Mouse (Mus musculus) ES-E14 (cell line): ENCODE results near the gene Gpn2. TPM values are rescaled to one million over a fixed set of nuclear protein-coding genes. Genes with fewer than 3 reads are reported as not detected.

Source experiments
- DNase-seq: peaks from one replicate; pipeline ENCODE4 v3.0.0-alpha.2; 2013; ENCODE audit warnings: low read depth, low spot score
- H3K27ac ChIP-seq: 2 replicates; pipeline ENCODE4 v1.5.1; 2012; ENCODE audit warnings: low read depth, mild to moderate bottlenecking, low read length, moderate library complexity, mixed read lengths; ENCODE audit not compliant: poor library complexity, insufficient read depth, severe bottlenecking
- H3K36me3 ChIP-seq: 2 replicates; pipeline ENCODE4 v1.6.1; 2012; ENCODE audit warnings: mild to moderate bottlenecking, low read length, moderate library complexity, mixed read lengths; ENCODE audit not compliant: control insufficient read depth, poor library complexity, insufficient read depth, severe bottlenecking
- H3K4me1 ChIP-seq, 2 experiments: fragments of 150-350 bp in 1 of 2; sonication (generic) in 1 of 2; 2 replicates each; pipeline ENCODE4 v1.6.1; 2012; ENCODE audit warnings: low read length in 2 of 2, mild to moderate bottlenecking in 1 of 2, mixed read lengths in 1 of 2; ENCODE audit not compliant: control insufficient read depth in 2 of 2, insufficient read depth in 2 of 2, poor library complexity in 1 of 2
- H3K4me3 ChIP-seq, 2 experiments: fragments of 150-350 bp in 1 of 2; sonication (generic) in 1 of 2; 2 replicates each; pipeline ENCODE4 v1.5.1; 2012; ENCODE audit warnings: low read length in 2 of 2, low read depth in 1 of 2, mild to moderate bottlenecking in 1 of 2, mixed read lengths in 1 of 2; ENCODE audit not compliant: insufficient read depth in 1 of 2, poor library complexity in 1 of 2, severe bottlenecking in 1 of 2
- H3K9ac ChIP-seq: 2 replicates; pipeline ENCODE4 v1.6.1; 2012; ENCODE audit warnings: low read depth, mild to moderate bottlenecking, low read length, mixed read lengths; ENCODE audit not compliant: poor library complexity, insufficient read depth, severe bottlenecking
- H3K9me3 ChIP-seq: fragments of 150-350 bp; sonication (generic); 2 replicates; pipeline ENCODE4 v1.6.1; 2012; ENCODE audit warnings: low read depth, mild to moderate bottlenecking, low read length; ENCODE audit not compliant: control insufficient read depth, insufficient read depth
- CHD2 ChIP-seq: IDR thresholded peaks from 2 replicates; pipeline ENCODE4 v1.6.1; 2014; ENCODE audit warnings: mild to moderate bottlenecking, low read depth, low read length, inconsistent platforms
- HCFC1 ChIP-seq: IDR thresholded peaks from 2 replicates; pipeline ENCODE4 v1.6.1; 2012; ENCODE audit warnings: low read length, inconsistent platforms, borderline replicate concordance; ENCODE audit not compliant: insufficient read depth
- MAFK ChIP-seq: IDR thresholded peaks from 2 replicates; pipeline ENCODE4 v1.6.1; 2014; ENCODE audit warnings: mild to moderate bottlenecking, low read depth, low read length, inconsistent platforms; ENCODE audit not compliant: insufficient read depth
- ZC3H11A ChIP-seq: IDR thresholded peaks from 2 replicates; pipeline ENCODE4 v1.6.1; 2012; ENCODE audit warnings: low read depth, mild to moderate bottlenecking, inconsistent platforms, low read length, borderline replicate concordance
- ZNF384 ChIP-seq: IDR thresholded peaks from 2 replicates; pipeline ENCODE4 v1.6.1; 2012; ENCODE audit warnings: low read depth, low read length, inconsistent platforms
- in situ Hi-C, 2 experiments: fragments of 600-800 bp; cut with MboI; formaldehyde crosslinking; loops; one replicate each; pipeline ENCODE4 v1.15.1; 2025; ENCODE audit warnings: low sequenced_read_pairs in 2 of 2, inconsistent platforms in 1 of 2; ENCODE audit not compliant: unreplicated experiment in 2 of 2
- total RNA-seq: library from RNA; depleted of rRNA; stranded (reverse); fragments of 300-350 nt; gene quantifications from 2 replicates; pipeline ENCODE4 v1.2.3, GENCODE M21; 2012; rRNA removed

Gene Gpn2
- total RNA-seq, 1 experiment, result 39.5 TPM

GRCm38 (mm10) chr4:133633332-133634042 is 49.3 kb downstream of the Gpn2 start:
- TF ChIP-seq ZNF384 (0 out of 2 replicates have a peak, but pooled peaks have one; percentile 16), ZC3H11A (no peak)
- Histone ChIP-seq H3K4me1 (peaks cover 0 to 16% of the 10 kb centered on the region in 2 experiments; a peak in 2 of 4 replicates), H3K9me3 (no peaks in the 10 kb centered on the region), H3K4me3 (peak overlapping the region; percentile 89 to 99), H3K36me3 (no peaks in the 10 kb centered on the region), H3K9ac (peak overlapping the region; percentile 91), H3K27ac (peak overlapping the region; percentile 87; the same call in 1 of the 2 replicates)
- DNase-seq, result peak; percentile 68
- in situ Hi-C loops, result no loop called here

DNA sequence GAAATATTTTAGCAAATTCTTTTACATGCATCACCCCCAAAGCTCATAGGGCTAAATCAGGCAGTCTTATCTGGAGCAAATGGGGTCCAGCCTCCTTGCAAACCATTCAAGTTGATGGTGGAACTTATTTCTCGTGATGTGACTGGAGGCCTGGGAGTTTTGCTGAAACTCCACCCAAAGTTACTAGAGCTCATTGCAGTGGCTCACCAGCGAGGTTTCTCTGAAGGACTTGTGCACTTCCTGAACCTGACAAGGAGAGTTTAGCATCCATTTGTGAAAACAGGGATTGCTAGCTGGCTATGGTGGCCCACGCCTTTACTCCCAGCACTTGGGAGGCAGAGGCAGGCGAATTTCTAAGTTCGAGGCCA is 49.9 kb downstream of the Gpn2 start:
- TF ChIP-seq ZC3H11A (no peak), ZNF384 (no peak), CHD2 (no peak), MAFK (no peak), HCFC1 (no peak)
- Histone ChIP-seq H3K9ac (no peak overlapping the region), H3K36me3 (no peaks in the 10 kb centered on the region), H3K4me1 (peaks cover 0 to 16% of the 10 kb centered on the region in 2 experiments; a peak in 2 of 4 replicates), H3K4me3 (peak overlapping the region in 1 of 2 experiments; percentile 54; a peak in 1 of 4 replicates), H3K27ac (peak overlapping the region; percentile 66; the same call in 1 of the 2 replicates), H3K9me3 (no peaks in the 10 kb centered on the region)
- in situ Hi-C loops, result no loop called here
- DNase-seq, result no peak

Other genes with a start within 250 kb of the Gpn2 start
- 65.6 and 91.8 TPM in 2 replicates for gene Wdtc1, start 230.9 kb upstream of the Gpn2 start, total RNA-seq
- 24.7 and 24.9 TPM in 2 replicates for gene Slc9a1, start 214.7 kb upstream of the Gpn2 start, total RNA-seq
- 7.5 and 8.5 TPM in 2 replicates for gene Tent5b, start 104.2 kb upstream of the Gpn2 start, total RNA-seq
- gene Trnp1, start 85.8 kb upstream of the Gpn2 start, total RNA-seq, result 0.90 and 0.94 TPM in 2 replicates
- gene Kdf1, start 65.4 kb upstream of the Gpn2 start, total RNA-seq, result 3.4 and 4.1 TPM in 2 replicates
- gene Nudc, start 38.4 kb upstream of the Gpn2 start, total RNA-seq, result 340 and 358 TPM in 2 replicates
- gene Nr0b2, start 31.0 kb upstream of the Gpn2 start, total RNA-seq, result 0.31 and 0.32 TPM in 2 replicates
- 14.4 and 19.9 TPM in 2 replicates for gene Gpatch3, start 9.6 kb upstream of the Gpn2 start, total RNA-seq
- 35.8 and 46.6 TPM in 2 replicates for gene Sfn, start 17.8 kb downstream of the Gpn2 start, total RNA-seq
- gene Zdhhc18, start 65.8 kb downstream of the Gpn2 start, total RNA-seq, result 39.0 and 55.8 TPM in 2 replicates
- 11.6 and 14.5 TPM in 2 replicates for gene Pigv, start 88.3 kb downstream of the Gpn2 start, total RNA-seq
- gene Arid1a, start 172.4 kb downstream of the Gpn2 start, total RNA-seq, result 62.6 and 75.6 TPM in 2 replicates